Mouse (Mus musculus) left cerebral cortex, adult 18-20 months (tissue): ENCODE data around the gene Ldhb. TPM values are rescaled to one million over a fixed set of nuclear protein-coding genes. Genes with fewer than 3 reads are reported as not detected.
"Not testable (repeated sequence)": the region's sequence is repeated elsewhere in the genome, so short reads cannot be mapped to it uniquely, and the experiment has no call there.

Experiments used
- DNase-seq, 2 experiments: peaks; one replicate each; pipeline ENCODE4 v3.0.0; 2021 to 2022; ENCODE audit warnings: low spot score in 2 of 2, mixed read lengths in 1 of 2
- total RNA-seq, 2 experiments: library from RNA; stranded (reverse); gene quantifications; 2 replicates each; pipeline ENCODE4 v1.2.3; 2021

Ldhb gene
- total RNA-seq, 2 experiments from 2014 or later, result 874 to 889 TPM

GRCm38 (mm10) chr6:142515379-142515778, 7.6 kb upstream of the Ldhb start:
- DNase-seq, result not testable (repeated sequence)

GRCm38 (mm10) chr6:142514912-142515311, 7.2 kb upstream of the Ldhb start:
- DNase-seq, result peak; percentile 81 to 86

- DNase-seq, result no peak
Measured at GRCm38 (mm10) chr6:142512902-142513301, 5.1 kb upstream of the Ldhb start.

GRCm38 (mm10) chr6:142511516-142512135, 3.9 kb upstream of the Ldhb start:
- no peak for DNase-seq

GRCm38 (mm10) chr6:142508663-142509062, 906 bp upstream of the Ldhb start:
- DNase-seq, result no peak

- peak in 1 of 2 experiments; percentile 19 for DNase-seq
Measured at GRCm38 (mm10) chr6:142507033-142507784, 548 bp downstream of the Ldhb start.

- peak; percentile 6 to 28 for DNase-seq
Measured at GRCm38 (mm10) chr6:142506338-142507032, 1.3 kb downstream of the Ldhb start.

GRCm38 (mm10) chr6:142503601-142504000, 4.2 kb downstream of the Ldhb start:
- DNase-seq, result no peak

- DNase-seq, result no peak
Measured at GRCm38 (mm10) chr6:142502519-142503125, 5.1 kb downstream of the Ldhb start.

GRCm38 (mm10) chr6:142490114-142490513, 17.6 kb downstream of the Ldhb start:
- not testable (repeated sequence) for DNase-seq

GRCm38 (mm10) chr6:142487638-142488037, 20.1 kb downstream of the Ldhb start:
- DNase-seq, result no peak

- DNase-seq, result no peak
Measured at GRCm38 (mm10) chr6:142485478-142486123, 22.2 kb downstream of the Ldhb start.

- no peak for DNase-seq
Measured at GRCm38 (mm10) chr6:142477239-142477638, 30.5 kb downstream of the Ldhb start.

GRCm38 (mm10) chr6:142472801-142473203, 35.0 kb downstream of the Ldhb start, which contains the start of gene Gys2:
Gys2 (minus strand) TSS chr6:142473109.
- no peak for DNase-seq

- no peak for DNase-seq
Measured at GRCm38 (mm10) chr6:142471141-142471540, 36.6 kb downstream of the Ldhb start.

GRCm38 (mm10) chr6:142469602-142470001, 38.2 kb downstream of the Ldhb start:
- DNase-seq, result no peak

GRCm38 (mm10) chr6:142462194-142462593, 45.6 kb downstream of the Ldhb start:
- DNase-seq, result no peak

- no peak for DNase-seq
Measured at GRCm38 (mm10) chr6:142459017-142459678, 48.6 kb downstream of the Ldhb start.

GRCm38 (mm10) chr6:142458010-142458409, 49.7 kb downstream of the Ldhb start:
- no peak for DNase-seq

GRCm38 (mm10) chr6:142455314-142455996, 52.3 kb downstream of the Ldhb start:
- peak in 1 of 2 experiments; percentile 4 for DNase-seq
